Mouse (Mus musculus) frontal cortex, postnatal 10 days (tissue): ENCODE measurements at regions not wholly inside any gene's neighbourhood (a gene's known extent, or its start where the extent isn't known, plus 50 kb on each side); places are given as distances from the start of the nearest gene placed in this dataset.

Experiments used
- DNase-seq, 2 experiments: peaks; one replicate each; pipeline ENCODE4 v3.0.0; 2022; ENCODE audit warnings: low spot score in 2 of 2, mixed read lengths in 1 of 2

DNA sequence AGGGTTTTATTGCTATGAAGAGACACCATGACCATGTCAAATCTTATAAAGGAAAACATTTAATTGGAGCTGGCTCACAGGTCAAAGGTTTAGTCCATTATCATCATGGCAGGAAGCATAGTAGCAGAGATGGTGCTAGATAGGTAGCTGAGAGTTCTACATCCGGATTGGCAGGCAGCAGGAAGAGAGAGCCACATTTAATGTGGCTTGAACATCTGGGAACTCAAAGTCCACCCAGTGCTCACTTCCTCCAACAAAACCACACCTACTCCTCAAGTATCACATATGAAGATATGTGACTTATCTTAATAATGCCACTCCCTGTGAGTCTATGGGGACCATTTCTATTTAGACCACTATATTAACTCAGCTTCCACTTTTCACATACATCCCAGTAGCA is 93.2 kb upstream of the Fbxo33 start:
- DNase-seq: no peak

DNA sequence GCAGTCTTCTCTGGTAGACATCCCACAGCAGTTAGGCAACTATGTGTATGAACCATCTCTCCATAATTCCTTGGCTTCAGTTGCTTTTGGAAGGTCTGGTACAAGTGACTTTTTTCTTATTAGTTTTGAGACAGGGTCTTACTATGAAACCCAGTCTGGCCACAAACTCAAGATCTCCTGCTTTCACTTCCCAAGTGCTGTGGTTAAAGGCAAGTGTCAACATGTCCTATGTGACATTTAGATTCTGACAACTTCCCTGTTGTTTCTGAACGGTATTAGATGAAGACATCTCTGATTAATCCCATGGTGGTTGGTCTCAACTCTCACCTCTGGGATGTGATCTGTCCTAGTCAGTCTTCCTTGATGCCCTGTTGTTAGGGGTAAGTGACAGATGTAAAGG is 88.4 kb upstream of the Fbxo33 start:
- no peak for DNase-seq

DNA sequence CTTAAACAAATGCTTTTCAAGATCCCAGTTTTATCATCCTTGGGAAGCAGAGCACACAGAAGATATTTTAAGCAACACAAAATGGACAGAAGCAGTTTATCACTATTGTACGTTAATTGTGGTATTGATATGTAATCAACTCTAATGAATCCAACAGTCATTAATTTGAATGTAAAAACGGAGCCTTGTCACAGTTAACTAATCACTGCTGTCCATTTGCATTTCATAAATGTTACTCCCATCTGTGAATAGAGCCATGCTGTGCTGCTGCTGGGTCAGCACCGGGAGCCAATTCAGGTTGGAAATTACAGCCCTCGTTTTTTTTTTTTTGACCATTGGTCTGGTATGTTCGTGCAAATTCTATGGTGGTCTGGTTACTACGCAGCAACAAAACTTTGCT is 85.0 kb upstream of the Fbxo33 start:
- no peak for DNase-seq
